Mouse (Mus musculus): Measurements from ENCODE around the gene Mt4. TPM values are rescaled to one million over a fixed set of nuclear protein-coding genes. Genes with fewer than 3 reads are reported as not detected.
"Not testable (repeated sequence)": the region's sequence is repeated elsewhere in the genome, so short reads cannot be mapped to it uniquely, and the experiment has no call there.

Gene Mt4
- polyA plus RNA-seq, 1 experiment from 2014 or later, result not detected

- H3K9me3 ChIP-seq (ENCODE audit: low read length), result no peaks in the 10 kb centered on the region
- WGBS (ENCODE audit: insufficient replicate concordance), result 80% methylated on average over 6 of the region's 6 CpGs
- H3K27ac ChIP-seq (ENCODE audit: low read depth), result no peak overlapping the region
- TF ChIP-seq EP300 (IDR thresholded peaks at IDR 0.05; ENCODE audit: low read depth), result no peak
- no peak for TF ChIP-seq CTCF (IDR thresholded peaks at IDR 0.05; ENCODE audit: low read depth)
- no peak overlapping the region for H3K9ac ChIP-seq (replicated peaks)
- ATAC-seq, result no peak
- H3K27me3 ChIP-seq (ENCODE audit: insufficient read depth, low read length), result 0 out of 2 replicates have a peak, but pooled peaks cover 2% of the 10 kb centered on the region
- no peak overlapping the region for H3K4me2 ChIP-seq (ENCODE audit: low read depth, low read length)
- no peak for DNase-seq
- no peak overlapping the region for H3K4me3 ChIP-seq (ENCODE audit: low read depth, low read length)
- no peaks in the 10 kb centered on the region for H3K4me1 ChIP-seq (ENCODE audit: insufficient read depth)
- H3K36me3 ChIP-seq (replicated peaks; ENCODE audit: insufficient read depth, low read length), result no peaks in the 10 kb centered on the region
Measured at GRCm38 (mm10) chr8:94129133-94129789, 7.7 kb upstream of the Mt4 start.

GRCm38 (mm10) chr8:94130126-94130525, 6.9 kb upstream of the Mt4 start:
- Histone ChIP-seq H3K9ac (replicated peaks) (no peak overlapping the region), H3K36me3 (replicated peaks; ENCODE audit: insufficient read depth, low read length) (no peaks in the 10 kb centered on the region), H3K9me3 (ENCODE audit: low read length) (no peaks in the 10 kb centered on the region), H3K4me3 (ENCODE audit: low read depth, low read length) (no peak overlapping the region), H3K27me3 (ENCODE audit: insufficient read depth, low read length) (0 out of 2 replicates have a peak, but pooled peaks cover 2% of the 10 kb centered on the region), H3K4me1 (ENCODE audit: insufficient read depth) (no peaks in the 10 kb centered on the region), H3K4me2 (ENCODE audit: low read depth, low read length) (no peak overlapping the region), H3K27ac (ENCODE audit: low read depth) (no peak overlapping the region)
- no peak for DNase-seq
- no peak for ATAC-seq
- TF ChIP-seq CTCF (IDR thresholded peaks at IDR 0.05; ENCODE audit: low read depth), result no peak
- no peak for TF ChIP-seq EP300 (IDR thresholded peaks at IDR 0.05; ENCODE audit: low read depth)
- 83% methylated on average over 4 of the region's 4 CpGs for WGBS (ENCODE audit: insufficient replicate concordance)

GRCm38 (mm10) chr8:94132096-94132495, 4.9 kb upstream of the Mt4 start:
- no peaks in the 10 kb centered on the region for H3K36me3 ChIP-seq (replicated peaks; ENCODE audit: insufficient read depth, low read length)
- TF ChIP-seq EP300 (IDR thresholded peaks at IDR 0.05; ENCODE audit: low read depth) (no peak), CTCF (IDR thresholded peaks at IDR 0.05; ENCODE audit: low read depth) (no peak)
- no peak overlapping the region for H3K4me2 ChIP-seq (ENCODE audit: low read depth, low read length)
- H3K4me1 ChIP-seq (ENCODE audit: insufficient read depth), result no peaks in the 10 kb centered on the region
- 0 out of 2 replicates have a peak, but pooled peaks cover 2% of the 10 kb centered on the region for H3K27me3 ChIP-seq (ENCODE audit: insufficient read depth, low read length)
- H3K9me3 ChIP-seq (ENCODE audit: low read length), result no peaks in the 10 kb centered on the region
- no peak for DNase-seq
- WGBS (ENCODE audit: insufficient replicate concordance), result 47% methylated on average over 5 of the region's 5 CpGs
- no peak overlapping the region for H3K9ac ChIP-seq (replicated peaks)
- H3K27ac ChIP-seq (ENCODE audit: low read depth), result no peak overlapping the region
- H3K4me3 ChIP-seq (ENCODE audit: low read depth, low read length), result no peak overlapping the region
- no peak for ATAC-seq

- not testable (repeated sequence) for H3K27ac ChIP-seq (ENCODE audit: low read depth); H3K9ac ChIP-seq (replicated peaks); H3K4me2 ChIP-seq (ENCODE audit: low read depth, low read length); DNase-seq; H3K4me3 ChIP-seq (ENCODE audit: low read depth, low read length); H3K9me3 ChIP-seq (ENCODE audit: low read length); ATAC-seq; H3K27me3 ChIP-seq (ENCODE audit: insufficient read depth, low read length); H3K4me1 ChIP-seq (ENCODE audit: insufficient read depth); H3K36me3 ChIP-seq (replicated peaks; ENCODE audit: insufficient read depth, low read length)
- WGBS (ENCODE audit: insufficient replicate concordance), result 27% methylated on average over 3 of the region's 3 CpGs
Measured at GRCm38 (mm10) chr8:94134601-94135000, 2.4 kb upstream of the Mt4 start.

GRCm38 (mm10) chr8:94135556-94135955, 1.4 kb upstream of the Mt4 start:
- Histone ChIP-seq H3K27me3 (ENCODE audit: insufficient read depth, low read length) (no peaks in the 10 kb centered on the region), H3K4me2 (ENCODE audit: low read depth, low read length) (no peak overlapping the region), H3K4me1 (ENCODE audit: insufficient read depth) (no peaks in the 10 kb centered on the region), H3K4me3 (ENCODE audit: low read depth, low read length) (no peak overlapping the region), H3K9me3 (ENCODE audit: low read length) (no peaks in the 10 kb centered on the region), H3K27ac (ENCODE audit: low read depth) (no peak overlapping the region), H3K36me3 (replicated peaks; ENCODE audit: insufficient read depth, low read length) (no peaks in the 10 kb centered on the region), H3K9ac (replicated peaks) (no peak overlapping the region)
- ATAC-seq (no peak), DNase-seq (no peak)
- TF ChIP-seq EP300 (IDR thresholded peaks at IDR 0.05; ENCODE audit: low read depth) (no peak), CTCF (IDR thresholded peaks at IDR 0.05; ENCODE audit: low read depth) (no peak)
- 85% methylated on average over 6 of the region's 6 CpGs for WGBS (ENCODE audit: insufficient replicate concordance)

- H3K9ac ChIP-seq (replicated peaks), result no peak overlapping the region
- H3K27ac ChIP-seq (ENCODE audit: low read depth), result no peak overlapping the region
- no peak overlapping the region for H3K4me3 ChIP-seq (ENCODE audit: low read depth, low read length)
- no peak for TF ChIP-seq EP300 (IDR thresholded peaks at IDR 0.05; ENCODE audit: low read depth)
- no peak for TF ChIP-seq CTCF (IDR thresholded peaks at IDR 0.05; ENCODE audit: low read depth)
- H3K4me1 ChIP-seq (ENCODE audit: insufficient read depth), result no peaks in the 10 kb centered on the region
- 77% methylated on average over 7 of the region's 7 CpGs for WGBS (ENCODE audit: insufficient replicate concordance)
- no peaks in the 10 kb centered on the region for H3K27me3 ChIP-seq (ENCODE audit: insufficient read depth, low read length)
- no peaks in the 10 kb centered on the region for H3K9me3 ChIP-seq (ENCODE audit: low read length)
- H3K4me2 ChIP-seq (ENCODE audit: low read depth, low read length), result no peak overlapping the region
- H3K36me3 ChIP-seq (replicated peaks; ENCODE audit: insufficient read depth, low read length), result no peaks in the 10 kb centered on the region
- ATAC-seq (no peak), DNase-seq (no peak)
Measured at GRCm38 (mm10) chr8:94136192-94136591, 805 bp upstream of the Mt4 start.

Measured in liver, postnatal 0 days (tissue).